Mouse (Mus musculus) ES-E14 (cell line): Measurements from ENCODE around the gene Pde2a.

Experiments used
- HCFC1 ChIP-seq: IDR thresholded peaks from 2 replicates; pipeline ENCODE4 v1.6.1; 2012; ENCODE audit warnings: low read length, inconsistent platforms, borderline replicate concordance; ENCODE audit not compliant: insufficient read depth
- ZNF384 ChIP-seq: IDR thresholded peaks from 2 replicates; pipeline ENCODE4 v1.6.1; 2012; ENCODE audit warnings: low read depth, low read length, inconsistent platforms

GRCm38 (mm10) chr7:101389256-101389655, 32.2 kb upstream of the Pde2a start:
- no peak for TF ChIP-seq HCFC1
- no peak for TF ChIP-seq ZNF384
